Mouse (Mus musculus) heart, postnatal 0 days (tissue): ENCODE data around the gene Nup107.

Source experiments
- CTCF ChIP-seq: IDR thresholded peaks from 2 replicates; pipeline ENCODE4 v1.5.1; 2016; ENCODE audit warnings: antibody characterized with exemption, control low read depth, low read depth
- EP300 ChIP-seq: IDR thresholded peaks from 2 replicates; pipeline ENCODE4 v1.6.1; 2016; ENCODE audit warnings: antibody characterized with exemption, low read depth

GRCm38 (mm10) chr10:117793436-117794030 is 1.0 kb upstream of the Nup107 start:
- no peak for TF ChIP-seq CTCF
- TF ChIP-seq EP300 = no peak
